Mouse (Mus musculus) frontal cortex, postnatal 14 days (tissue): ENCODE results near the gene Esr2.
"Not testable (repeated sequence)": the region's sequence is repeated elsewhere in the genome, so short reads cannot be mapped to it uniquely, and the experiment has no call there.

Source experiments
- DNase-seq, 2 experiments: peaks; one replicate each; pipeline ENCODE4 v3.0.0; 2022; ENCODE audit warnings: low spot score in 2 of 2

Gene Esr2

DNA sequence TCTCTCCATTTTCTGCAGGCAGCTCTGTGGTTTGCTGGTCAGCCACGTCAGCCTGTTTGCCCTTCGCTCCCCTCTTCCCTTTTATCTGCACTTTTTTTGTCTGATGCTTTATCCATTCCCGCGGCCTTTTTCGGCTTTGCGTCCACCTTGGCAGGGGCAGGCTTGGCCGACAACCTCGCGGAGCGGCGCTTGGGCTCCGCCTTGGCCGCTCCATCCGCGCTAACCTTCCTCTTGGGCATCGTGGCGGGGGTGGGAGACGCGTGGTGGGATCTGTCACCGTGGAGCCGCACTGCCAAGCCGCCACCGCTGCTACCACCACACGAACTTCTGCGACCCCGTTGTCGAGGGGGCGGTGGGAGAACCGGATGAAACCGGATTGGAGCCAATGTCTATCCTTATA lies 24.7 kb downstream of the Esr2 start:
- not testable (repeated sequence) for DNase-seq

- no peak for DNase-seq
Observed at GRCm38 (mm10) chr12:76136701-76137100, 40.4 kb downstream of the Esr2 start.

DNA sequence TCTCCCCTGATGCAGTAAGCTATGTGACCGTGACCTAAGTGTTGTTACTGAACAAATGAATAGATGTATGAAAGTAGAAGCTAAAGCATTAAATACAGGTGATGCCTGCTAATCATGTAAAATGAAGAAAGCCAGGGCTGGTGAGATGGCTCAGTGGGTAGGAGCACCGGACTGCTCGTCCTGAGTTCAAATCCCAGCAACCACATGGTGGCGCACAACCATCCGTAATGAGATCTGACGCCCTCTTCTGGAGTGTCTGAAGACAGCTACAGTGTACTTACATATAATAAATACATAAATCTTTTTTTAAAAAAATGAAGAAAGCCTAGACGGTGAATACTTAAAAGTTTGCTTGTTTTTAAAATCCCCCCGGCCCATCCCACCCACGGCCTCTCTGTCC lies 44.0 kb downstream of the Esr2 start:
- not testable (repeated sequence) for DNase-seq

DNA sequence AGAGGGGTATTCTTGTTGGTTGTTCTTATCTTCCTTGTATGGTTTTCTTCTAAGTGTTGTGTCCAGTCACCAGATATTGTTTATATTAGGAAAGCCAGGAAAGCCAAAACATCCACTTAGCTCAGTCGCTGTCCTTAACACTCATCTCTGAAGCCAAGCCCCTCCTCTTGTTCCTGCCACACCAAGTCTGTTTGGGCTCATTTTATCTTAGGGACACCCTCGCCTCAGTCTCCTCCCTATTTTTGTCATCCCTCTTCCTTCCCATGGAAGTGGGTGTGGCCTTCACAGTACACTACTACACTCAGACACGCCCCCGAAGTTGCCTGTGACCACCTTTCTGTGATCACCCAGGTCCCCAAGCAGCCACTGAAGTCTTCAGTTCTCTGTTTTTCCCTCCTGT lies 44.5 kb downstream of the Esr2 start:
- DNase-seq, result no peak

- no peak for DNase-seq
Observed at GRCm38 (mm10) chr12:76130891-76131290, 46.2 kb downstream of the Esr2 start.

DNA sequence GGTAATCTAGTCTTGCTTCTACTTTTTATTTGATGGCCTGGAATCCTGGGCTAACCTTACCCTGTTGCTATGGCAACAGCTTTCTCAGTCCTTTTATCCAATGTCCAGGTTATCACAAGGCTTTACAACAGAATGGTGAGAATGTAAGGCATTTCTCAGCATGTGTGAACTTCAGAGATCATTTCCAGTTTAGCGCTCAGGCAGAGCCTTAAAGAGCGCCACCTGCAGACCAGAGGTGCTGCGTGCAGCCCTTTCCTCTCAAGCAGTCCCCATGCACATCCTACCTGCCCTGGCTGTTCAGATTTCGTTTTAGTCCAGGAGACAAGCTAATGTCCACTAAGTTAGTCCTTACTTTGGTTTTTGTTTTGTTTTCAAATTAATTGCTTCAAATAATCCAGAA lies 46.8 kb downstream of the Esr2 start:
- no peak for DNase-seq

- no peak for DNase-seq
Observed at GRCm38 (mm10) chr12:76128831-76129230, 48.2 kb downstream of the Esr2 start.

- no peak for DNase-seq
Observed at GRCm38 (mm10) chr12:76128306-76128705, 48.8 kb downstream of the Esr2 start.

DNA sequence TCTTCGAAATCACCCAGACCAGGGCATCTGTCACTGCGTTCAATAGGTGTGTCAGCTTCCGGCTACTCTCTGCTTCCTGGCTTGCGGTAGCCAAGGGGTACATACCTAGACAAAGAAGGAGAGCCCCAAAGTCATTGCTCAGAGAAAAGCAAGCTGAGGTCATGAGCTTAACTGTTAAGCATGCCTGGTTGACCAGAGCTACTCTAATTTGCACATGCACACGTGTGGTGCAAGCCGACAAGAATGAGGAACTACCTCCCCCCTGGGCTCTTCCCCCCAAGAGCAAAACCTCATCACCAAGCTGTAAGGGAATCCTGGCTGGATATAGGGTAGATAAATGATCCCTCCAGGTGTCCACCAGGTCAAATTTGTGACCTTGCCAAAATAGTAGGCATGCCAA lies 53.8 kb downstream of the Esr2 start:
- DNase-seq, result no peak

- no peak for DNase-seq
Observed at GRCm38 (mm10) chr12:76117632-76118153, 59.4 kb downstream of the Esr2 start.

GRCm38 (mm10) chr12:76116577-76116976 lies 60.5 kb downstream of the Esr2 start:
- DNase-seq, result no peak

DNA sequence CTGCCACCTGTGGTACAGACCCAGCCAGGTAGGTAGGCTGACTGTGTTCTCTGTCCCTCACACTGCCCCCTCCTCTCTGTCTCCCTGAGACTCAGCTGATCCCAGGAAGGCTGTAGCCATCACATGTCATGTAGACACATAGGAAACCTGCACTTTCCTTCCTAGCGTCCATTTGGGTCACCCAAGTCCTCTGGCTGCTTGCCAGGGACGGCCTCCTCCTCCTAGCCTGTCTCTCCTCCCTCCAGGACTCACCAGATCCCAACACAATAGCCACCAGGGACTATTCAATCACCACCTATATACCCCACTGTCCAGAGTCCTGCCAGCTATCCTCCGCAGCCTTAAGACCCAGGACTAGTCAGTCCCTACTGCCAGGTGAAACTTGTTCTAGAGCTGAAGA lies 66.0 kb downstream of the Esr2 start:
- DNase-seq, result no peak

DNA sequence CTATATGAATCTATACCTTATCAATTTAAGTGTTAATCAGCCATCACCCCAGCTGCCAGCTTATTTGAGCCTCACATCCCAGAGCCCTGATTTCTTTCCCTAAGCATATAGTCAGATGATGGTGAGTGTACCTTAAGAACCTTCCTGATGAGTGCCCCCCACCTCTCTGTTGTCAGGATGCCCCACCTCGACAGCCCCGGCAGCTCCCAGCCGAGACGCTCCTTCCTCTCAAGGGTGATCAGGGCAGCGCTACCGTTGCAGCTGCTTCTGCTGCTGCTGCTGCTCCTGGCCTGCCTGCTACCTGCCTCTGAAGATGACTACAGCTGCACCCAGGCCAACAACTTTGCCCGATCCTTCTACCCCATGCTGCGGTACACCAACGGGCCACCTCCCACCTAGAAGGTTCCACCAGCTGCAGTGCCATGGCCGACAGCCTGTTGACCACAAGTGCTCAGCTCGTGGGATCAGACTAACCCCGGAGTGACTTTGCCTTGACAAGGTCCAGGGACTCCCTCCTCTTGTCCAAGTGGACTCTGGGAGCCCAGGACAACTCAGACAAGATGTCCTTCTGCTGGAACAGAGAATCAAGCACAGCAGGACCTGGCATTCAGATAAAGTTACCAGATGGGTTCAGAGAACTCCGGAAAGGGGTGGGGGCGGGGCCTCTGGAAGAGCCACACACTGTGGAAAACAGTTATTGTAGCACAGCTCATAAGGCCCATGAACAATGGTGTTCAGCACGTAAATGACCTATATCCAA lies 67.2 kb downstream of the Esr2 start:
- DNase-seq, result no peak

GRCm38 (mm10) chr12:76104596-76105351 lies 72.3 kb downstream of the Esr2 start:
- DNase-seq, result no peak

DNA sequence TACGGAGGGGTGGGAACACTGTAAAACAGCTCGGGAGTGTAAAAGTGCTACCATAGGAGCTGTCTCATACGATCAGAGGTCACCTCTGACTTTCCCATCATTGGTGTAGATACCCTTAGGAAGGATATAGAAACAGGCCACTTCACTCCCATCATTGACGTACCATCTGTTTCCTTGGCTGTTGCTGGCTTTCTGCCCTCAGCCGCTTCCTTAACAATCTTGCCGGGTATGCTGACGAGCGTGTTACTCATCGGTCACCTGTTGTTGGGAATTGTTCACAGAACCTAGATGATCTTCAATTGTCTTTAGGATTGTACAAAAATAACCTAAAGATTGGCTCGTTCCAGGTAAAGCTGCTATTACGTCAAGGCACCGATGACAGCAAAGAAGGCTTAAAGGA lies 74.4 kb downstream of the Esr2 start:
- DNase-seq, result no peak

DNA sequence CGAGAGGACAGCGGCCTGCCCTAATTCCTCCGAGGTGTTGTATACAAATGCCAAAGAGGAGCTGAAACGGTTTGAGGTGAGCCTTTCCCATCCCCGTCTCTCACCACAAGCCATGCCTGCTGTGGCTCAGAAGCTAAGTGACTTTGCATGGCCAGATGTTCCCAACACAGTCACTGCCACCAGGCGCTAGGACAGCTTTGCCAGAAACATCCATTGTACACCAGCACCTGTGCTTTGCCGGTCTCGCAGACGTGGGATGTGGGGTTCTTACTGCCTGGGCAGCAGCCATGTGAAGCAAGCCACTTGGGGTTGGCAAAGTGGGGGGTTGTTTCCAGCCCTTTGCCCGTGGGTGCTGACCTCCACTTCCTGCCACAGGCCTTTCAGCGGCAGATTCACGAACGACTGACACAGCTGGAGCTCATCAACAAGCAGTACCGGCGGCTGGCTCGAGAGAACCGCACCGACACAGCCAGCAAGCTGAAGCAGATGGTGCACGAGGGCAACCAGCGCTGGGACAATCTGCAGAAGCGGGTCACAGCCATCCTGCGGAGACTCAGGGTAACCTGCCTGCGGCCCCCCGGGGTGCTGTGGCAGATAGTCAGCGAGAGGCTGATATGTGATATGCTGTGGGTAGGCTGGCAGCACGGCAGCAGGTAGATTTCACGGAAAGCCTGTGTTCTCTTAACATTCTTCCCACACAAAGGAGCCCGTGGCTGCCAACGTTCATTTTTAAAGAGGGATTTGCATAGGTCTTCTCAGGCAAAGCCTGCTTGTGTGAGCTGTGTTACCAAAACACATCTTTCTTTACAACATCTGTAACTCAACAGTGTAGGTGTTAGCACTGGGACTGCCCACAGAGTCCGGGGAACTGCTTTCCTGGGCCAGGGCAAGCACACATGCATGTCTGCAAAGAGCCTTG lies 81.7 kb downstream of the Esr2 start:
- DNase-seq, result no peak

DNA sequence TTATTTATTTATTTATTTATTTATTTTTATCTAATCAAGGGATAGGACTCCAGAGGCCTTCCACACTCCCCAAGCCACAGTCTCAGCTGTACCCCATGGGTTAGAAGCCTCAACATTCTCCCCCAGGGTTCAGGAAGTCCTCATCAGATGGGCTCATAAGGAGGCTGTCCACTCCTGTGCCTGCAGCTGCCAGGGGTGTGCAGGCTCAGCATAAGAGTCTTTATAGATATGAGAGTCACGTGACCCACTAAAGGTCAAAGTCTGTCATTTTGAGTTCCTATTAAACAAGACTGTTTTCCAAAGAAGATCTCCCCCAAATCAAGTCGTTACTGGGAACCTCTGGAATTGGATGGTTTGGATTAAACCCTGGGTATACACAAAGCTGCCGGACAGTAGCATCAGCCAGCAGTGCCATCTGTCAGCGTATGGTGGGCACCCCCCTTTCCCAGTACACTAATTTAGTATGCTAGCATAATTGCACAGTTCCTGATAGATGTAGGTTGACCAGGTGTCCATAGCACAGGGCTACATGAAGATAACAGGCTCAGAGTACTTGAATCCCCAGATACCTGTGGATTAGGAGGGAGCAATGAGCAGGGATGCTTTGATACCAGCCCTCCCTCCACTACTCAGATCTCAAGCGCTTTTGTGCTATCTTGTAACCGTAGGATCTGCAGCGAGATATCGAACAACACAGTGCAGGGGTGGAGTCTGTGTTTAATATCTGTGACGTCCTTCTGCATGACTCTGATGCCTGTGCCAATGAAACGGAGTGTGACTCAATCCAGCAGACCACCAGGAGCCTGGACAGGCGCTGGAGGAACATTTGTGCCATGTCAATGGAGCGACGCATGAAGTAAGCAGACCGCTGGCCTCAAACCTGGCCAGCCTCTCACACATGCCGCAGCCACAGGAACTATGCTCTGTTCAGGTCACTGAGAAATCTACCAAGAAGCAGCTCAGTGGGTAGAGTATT lies 83.2 kb downstream of the Esr2 start:
- DNase-seq, result no peak

DNA sequence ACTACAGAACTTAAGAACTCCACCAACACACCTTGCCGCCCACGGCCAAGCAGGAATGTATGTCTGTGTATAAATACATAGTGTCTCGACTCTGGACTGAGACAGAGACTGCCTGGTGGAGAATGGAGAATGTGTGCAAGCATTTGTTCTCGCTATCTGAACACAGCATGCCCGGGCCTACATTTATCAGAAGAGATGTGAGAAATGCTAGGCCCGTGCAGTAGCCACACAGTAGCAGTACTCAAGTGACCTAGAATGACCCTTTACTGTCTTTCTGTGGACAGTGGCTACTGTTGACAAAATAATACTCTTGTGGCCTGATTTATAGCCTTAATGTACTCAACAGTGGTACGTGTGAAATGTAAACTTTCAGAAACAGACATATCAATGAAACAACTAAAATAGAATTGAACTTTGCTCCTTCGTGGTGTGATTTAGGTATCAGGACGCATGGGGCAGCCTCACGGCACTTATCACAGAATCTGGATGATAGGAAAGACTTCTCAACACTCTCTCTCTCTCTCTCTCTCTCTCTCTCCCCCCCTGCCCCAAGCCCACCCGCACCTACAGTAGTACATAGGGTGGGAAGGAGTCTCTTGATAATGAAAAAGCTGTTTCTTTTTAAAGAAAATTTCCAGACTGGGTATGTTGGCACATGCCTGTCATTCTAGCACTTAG lies 84.1 kb downstream of the Esr2 start:
- no peak for DNase-seq

DNA sequence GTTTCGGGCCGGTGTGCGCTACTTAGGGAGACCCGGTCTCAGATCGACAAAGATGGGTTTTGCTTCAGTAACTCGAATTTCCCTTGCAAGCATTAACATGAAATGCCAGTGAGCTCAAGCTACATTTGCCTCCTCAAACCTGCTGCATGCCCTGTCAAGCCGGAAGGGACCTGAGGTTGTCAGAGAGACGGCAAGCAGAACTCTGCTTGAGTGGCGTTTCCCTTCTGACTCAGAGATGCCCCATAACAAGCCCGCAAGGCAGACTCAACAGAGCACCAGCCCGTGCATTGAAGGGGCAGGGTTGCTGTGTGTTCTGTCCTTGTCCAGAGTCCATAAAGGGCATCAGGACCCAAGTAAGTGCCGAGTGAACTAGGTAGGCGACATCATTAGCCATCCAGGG lies 90.0 kb downstream of the Esr2 start:
- DNase-seq, result no peak
